Mouse (Mus musculus): Measurements from ENCODE around the gene Stk35.

Stk35 gene

DNA sequence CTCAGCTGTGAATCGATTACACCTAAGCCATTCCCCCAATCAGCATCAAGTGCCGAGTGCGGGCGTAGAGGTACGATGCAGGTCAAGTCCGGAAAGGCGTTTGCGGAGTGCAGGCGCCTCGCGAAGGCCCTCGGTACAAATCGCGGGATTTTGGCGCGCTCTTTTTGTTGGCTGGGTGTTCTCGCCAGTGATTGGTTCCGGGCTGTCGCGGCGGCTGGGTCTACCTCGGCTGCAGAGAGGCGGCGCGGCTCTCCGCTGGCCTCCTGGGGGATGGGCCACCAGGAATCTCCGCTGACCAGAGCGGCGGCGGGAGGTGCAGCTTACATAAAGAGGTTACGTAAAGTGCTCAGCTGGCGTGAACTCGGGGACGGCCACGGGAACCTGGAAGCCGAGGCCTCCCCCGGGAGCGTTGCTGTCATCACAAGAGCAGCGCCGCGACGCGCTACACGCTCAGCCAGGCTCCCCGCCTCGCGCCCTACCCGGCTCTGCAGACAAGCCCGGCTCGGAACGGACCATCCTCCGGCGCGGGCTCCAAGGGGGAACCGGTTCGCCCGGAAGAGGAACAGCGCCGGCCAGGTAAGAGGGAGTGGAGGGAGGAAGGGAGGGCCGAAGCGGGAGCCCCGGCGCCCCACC is at the start of gene Stk35:
Gene Stk35 (plus strand): TSS at position 247 of the 633 bp plus-strand sequence.
- peak; percentile 88 for DNase-seq

DNA sequence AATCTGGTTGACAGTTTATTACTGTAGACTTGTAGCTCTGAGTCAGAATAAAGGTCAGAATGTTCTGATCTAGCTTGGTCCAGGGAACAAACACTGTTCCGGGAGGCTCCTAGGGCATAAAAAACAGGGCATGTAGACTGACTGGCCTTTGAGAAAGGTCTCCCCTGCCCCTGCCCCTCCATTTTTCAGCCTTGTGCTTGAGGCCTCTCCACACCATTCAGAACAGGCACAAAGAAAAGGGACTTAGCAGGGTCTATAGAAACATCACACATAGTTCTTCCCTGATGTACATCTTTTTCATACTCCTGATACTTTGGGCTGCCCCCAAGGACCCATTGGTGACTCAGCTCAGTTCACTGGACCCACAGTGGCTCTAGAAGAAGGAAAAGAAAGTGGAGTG is 18.3 kb upstream of the Stk35 start:
- no peak for DNase-seq

DNA sequence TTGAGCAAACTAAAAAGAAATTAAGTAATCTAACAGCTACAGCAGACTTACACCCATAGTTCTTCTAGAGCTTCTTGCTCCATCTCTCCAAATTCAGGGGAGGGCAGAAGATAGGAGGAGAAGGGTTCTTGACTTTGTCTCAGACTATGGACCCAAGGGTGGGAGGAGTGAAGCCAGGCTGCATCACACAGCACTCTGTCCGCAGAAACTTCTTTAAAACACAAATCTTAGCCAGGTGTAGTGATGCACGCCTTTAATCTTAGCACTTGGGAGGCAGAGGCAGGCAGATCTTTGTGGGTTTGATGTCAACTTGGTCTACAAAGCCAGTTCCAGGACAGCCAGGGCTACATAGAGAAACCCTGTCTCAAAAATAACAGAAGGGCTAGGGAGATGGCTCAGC is 3.8 kb upstream of the Stk35 start:
- DNase-seq: no peak

DNA sequence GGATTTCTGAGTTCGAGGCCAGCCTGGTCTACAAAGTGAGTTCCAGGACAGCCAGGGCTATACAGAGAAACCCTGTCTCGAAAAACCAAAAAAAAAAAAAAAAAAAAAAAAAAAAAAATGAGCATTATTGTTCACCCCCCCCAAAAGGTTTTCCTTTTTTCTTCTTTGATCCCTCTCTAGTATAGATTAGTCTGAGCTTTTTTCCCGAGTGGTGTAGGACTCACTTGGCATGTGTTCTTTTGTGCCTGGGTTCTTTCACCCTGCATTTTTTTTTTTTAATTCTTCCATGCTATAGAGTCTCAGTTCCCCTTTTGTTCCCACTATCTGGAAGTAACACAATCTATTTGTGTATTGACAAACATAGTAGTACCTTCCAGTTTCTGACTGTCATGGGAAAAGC is 2.6 kb upstream of the Stk35 start:
- DNase-seq: no peak

DNA sequence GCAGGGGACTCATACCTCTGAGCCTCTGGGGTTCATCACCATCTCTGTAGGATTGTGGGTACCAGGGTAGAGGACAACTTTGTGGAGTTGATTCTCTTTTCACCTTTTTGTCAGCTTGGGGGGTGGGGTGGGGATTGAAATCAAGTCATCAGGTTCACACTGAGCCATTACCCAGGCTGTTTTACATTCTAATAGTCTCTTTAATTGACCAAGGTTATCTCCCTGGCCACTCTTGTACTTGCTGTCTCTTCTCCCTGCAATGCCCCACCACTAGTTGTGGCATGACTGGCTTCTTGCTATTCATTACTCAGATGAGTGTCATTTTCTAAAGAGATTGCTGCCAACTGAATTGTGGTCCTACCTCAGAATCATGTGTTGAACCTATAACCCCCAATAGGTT is 1.9 kb upstream of the Stk35 start:
- DNase-seq: no peak

DNA sequence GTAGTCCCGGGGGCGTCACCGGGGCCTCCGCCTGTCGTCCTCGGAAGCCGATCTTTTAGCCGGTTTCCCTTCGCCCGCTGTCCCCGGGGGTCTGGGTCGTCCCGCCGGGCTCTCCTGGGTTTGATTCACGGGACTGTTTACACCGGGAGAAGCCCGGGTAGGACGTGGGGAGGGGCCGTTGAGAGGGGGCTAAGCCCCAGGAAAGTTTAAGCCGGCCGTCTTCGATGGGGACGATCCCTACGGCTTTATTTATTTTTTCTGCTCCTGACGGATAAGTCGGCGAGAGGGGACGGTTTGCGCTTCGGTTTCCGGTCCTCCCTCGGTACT is 550 bp downstream of the Stk35 start:
- DNase-seq: no peak

DNA sequence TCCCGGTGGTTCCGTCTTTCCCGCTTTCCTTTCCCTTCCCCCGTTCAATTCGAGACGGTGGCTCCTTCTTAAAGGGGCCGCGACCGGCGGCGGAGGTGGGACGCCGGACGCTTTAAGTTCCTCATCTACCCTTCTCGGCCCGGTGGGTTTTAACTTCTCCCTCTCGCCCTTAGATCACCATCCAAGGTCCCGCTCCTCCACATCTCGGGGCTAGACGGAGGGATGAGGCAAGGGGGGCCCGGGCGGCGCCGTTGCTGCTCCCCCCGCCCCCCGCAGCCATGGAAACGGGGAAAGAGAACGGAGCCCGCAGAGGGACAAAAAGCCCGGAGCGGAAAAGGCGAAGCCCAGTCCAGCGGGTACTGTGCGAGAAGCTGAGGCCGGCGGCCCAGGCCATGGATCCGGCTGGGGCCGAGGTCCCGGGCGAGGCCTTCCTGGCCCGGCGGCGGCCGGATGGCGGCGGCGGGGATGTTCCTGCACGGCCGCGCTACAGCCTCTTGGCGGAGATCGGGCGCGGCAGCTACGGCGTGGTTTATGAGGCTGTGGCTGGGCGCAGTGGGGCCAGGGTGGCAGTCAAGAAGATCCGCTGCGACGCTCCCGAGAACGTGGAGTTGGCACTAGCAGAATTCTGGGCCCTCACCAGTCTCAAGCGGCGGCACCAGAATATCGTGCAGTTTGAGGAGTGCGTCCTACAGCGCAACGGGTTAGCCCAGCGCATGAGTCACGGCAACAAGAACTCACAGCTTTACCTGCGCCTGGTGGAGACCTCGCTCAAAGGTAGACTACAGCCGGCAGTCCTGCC is 1.1 kb downstream of the Stk35 start:
- DNase-seq: peak; percentile 83

DNA sequence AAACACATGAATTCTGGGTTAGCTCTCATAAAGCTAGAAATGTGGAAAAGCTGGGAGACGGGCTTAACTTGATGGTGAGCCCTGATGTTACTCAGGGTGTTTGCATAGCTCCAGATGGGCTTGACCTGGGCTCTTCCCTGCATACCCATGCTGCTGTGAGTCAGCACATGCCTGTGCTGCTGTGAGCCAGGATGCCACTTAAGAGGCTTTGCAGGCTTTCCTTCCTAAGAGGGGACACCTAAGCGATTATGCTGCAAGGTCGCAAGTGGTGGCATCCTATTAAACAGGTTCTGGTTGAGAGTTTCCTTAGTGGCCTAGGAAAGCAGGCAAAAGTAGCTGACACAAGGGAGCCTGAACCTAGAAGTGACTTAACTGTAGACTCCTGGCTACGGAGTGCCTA is 5.2 kb downstream of the Stk35 start:
- no peak for DNase-seq

DNA sequence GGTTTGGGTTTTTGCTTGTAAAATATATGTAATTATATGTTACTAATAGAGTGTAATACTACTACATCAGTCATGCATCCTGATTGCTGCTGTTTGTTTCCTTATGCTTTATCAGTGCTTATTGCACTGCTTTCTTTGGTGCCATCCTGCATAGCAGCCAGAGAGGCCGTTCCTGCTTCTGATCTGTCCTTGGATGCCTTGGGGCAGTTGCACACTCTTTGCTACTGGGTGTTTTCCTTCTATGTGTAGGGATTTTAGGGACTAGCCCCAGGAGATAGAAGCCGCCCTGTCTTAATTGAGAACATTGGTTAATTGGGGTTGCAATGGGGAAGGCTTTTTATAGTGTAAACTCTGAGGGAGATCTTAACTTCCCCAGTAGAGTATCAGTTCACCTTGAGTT is 6.2 kb downstream of the Stk35 start:
- no peak for DNase-seq

DNA sequence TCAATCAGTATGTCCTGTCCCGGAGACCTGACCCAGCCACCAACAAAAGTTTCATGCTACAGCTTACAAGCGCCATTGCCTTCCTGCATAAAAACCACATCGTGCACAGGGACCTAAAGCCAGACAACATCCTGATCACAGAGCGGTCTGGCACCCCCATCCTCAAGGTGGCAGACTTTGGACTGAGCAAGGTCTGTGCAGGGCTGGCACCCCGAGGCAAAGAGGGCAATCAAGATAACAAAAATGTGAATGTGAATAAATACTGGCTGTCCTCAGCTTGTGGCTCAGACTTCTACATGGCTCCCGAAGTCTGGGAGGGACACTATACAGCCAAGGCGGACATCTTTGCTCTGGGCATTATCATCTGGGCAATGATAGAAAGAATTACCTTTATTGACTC is 10.2 kb downstream of the Stk35 start:
- DNase-seq: no peak

DNA sequence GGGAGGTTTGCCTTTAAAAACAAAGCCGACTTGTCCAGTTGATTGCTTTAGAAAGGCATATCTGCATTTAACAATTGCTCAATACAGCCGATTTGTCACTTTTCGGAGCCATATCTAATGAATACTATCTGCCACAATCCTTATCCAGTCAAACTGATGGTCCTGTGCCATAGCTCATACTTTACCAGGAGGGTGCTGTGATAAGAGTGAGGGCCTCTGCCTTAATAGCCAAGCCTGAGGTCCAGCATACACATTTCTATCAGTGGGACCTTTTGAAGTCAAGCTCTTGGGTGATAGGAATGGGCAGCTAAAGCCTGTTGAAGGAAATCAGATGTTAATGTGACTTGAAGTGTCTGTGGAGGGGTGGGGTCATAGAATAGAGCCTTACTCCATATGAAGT is 13.7 kb downstream of the Stk35 start:
- no peak for DNase-seq

DNA sequence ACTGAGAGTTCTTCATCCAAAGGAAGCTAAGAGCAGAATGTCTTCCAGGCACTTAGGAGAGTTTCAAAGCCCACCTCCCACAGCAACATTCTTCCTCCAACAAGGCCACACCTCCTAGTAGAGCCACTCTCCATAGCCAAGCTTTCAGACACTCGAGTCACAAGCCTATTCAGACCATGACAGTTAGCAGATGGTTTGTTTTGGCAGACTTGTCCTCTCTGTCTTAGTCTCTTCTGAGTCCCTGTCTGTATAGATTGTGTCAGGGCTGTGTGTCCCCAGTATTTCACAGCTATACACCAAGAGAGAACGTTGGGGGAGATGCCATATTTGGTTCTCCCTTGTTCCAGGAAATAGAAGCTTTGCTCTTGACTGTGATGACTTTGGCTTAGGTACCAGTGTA is 14.8 kb downstream of the Stk35 start:
- no peak for DNase-seq

DNA sequence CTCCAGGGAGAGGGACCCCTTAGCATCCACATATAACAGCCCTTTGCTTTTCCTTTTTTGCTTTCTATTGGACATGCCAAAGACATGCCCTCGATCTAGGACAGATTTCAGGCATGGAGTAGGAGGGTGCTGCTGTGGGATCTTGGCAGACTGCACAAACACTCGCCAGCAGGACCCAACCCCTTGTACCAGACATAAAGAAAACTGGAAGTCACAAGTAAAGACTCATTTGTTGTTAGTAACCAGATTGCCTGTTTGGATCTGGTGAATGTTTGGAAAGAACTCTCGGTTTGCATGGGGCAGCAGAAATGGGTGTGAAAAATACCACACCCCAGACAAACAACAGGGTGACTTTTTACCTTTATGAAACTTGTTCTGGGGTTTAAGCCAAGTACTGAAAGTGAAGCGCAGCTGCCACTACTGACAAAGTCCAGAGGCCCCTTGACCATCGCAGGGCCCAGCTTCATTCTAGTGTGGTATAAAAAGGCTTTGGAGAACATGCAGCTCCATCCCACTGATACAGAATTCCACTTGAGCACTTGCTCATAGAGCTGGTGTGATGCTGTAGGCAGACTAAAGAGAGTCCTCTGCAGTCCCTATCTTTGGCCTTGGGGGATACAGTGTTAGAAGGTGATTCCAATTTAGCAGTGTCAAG is 17.4 kb downstream of the Stk35 start:
- DNase-seq: no peak

DNA sequence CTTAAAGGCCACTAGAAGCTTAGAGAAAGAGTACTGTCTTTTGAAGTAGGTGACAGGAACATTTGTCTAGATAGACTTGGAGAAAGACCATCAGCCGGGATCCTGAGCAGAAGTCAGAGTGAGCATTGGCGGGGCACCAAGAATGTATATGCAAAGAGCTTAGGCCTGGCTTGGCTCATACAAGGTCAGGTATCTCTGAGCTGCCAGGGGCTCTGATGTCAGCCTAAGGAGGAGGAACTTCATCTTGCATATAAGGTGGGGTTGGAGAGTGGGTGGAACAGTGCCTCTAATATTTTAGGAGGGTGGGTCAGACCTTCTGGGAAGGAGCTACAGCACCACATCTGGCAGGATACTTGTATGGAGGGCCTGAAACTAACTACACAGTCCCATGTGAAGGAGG is 18.6 kb downstream of the Stk35 start:
- no peak for DNase-seq

DNA sequence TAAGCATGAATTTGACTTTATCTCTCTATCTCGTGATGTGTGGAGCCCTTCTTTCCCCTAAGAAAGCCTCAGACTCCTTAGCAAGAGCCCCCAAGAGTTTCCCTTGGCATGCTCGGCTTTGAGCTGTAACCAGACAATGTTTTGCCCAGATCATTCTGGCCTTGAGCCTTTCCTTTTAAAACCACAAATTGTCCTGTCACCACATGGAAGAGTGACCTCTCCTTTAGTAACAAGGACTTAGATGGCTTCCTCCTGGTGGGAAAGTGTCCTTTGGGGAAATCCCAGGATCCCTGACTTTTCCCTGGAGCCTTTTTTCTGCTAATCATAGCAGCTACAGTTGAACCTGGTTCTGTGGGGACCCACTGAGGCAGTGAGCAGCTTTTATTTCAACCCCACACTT is 19.2 kb downstream of the Stk35 start:
- DNase-seq: no peak

DNA sequence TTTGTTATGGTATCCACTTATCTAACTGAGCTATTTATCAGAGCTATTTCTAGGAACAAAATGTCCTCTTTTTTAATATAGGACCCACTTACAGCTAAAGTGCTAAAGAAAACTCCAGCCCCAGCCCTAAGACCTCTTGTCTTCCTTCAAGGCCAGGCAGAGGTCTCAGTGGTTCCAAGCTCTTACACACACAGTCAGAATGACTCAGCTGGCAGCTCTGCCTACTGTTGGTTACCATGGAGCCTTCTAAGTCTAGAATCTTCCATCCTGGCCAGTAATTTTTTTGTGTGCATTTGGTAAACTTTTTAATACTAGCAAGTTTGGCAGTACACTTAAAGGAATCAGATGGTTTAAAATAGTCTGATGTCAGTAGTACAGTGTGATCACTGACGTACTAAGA is 19.6 kb downstream of the Stk35 start:
- DNase-seq: no peak

DNA sequence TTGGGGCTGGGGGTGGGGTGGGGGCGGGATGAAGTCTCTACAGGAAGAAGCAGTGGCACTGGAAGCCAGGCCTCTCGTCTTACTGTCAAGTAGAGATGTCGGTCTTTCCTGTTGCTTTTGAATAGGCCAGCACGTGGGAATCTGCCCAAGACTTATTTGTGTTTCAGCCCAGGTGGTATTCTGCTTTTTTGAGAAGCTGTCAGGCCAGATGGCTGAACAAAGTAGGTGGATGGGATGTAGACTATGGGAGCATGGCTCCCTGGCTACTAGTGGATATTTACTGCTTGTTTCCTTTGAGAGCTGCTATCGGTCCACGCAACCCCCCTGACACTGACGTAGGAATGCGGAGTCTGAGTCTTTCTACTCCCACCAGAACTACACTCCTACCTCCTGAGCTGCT is 20.7 kb downstream of the Stk35 start:
- DNase-seq: peak; percentile 42

DNA sequence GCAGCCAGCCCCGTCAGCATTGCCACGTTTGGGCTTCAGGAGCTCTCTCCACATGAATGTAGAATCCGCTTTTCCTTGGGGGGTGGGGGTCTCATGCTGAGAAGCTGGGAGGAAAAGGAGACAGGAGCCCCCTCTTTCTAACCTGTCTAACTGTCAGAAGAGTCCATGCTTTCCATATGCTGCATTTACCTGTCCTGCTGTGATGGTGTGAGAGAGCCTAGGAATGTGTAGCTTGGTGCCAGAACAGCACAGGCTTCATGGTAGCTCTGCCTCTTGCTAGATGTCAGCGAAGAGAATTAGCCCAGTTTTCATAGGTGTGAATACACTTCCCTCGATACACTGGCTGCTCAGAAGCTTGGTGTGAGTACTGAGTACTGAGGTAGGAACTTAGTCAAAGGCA is 21.3 kb downstream of the Stk35 start:
- no peak for DNase-seq

DNA sequence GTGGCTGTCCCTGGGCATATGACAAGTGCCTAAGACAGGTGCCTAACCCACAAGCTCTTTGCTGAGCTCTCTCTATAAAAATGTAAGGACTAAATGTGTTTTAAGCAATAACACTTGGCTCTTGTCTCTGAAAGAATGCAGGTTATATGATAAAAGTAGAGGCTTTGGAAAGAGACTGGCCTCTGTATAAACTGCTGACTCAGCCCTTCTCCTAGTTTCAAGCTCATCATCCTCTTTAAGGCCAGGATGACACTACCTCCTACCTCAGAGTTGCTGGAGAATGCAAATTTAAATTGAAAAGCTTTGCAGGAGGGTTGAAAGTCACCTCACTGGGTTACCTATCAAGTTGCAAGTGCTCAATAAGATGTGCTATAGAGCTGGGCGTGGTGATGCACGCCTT is 23.0 kb downstream of the Stk35 start:
- DNase-seq: no peak

DNA sequence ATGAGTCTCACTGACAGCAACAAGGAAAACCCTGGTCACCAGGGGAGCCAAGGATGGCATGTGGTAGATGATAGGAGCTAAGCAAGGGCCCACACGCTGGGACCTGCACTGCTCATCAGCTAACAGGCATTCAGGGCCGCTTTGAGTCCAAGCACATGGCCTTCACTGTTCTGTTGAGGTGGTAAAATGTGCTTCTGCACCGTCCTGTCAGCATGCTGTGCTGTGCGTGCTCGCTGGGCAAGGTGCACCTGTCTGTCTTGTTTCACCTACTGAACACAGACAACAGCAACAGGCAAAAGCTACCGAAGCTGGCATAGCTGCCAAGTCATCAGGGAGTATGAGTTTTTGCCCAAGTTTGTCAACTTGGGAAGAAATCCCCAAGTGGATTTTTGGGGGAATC is 23.9 kb downstream of the Stk35 start:
- DNase-seq: no peak

DNA sequence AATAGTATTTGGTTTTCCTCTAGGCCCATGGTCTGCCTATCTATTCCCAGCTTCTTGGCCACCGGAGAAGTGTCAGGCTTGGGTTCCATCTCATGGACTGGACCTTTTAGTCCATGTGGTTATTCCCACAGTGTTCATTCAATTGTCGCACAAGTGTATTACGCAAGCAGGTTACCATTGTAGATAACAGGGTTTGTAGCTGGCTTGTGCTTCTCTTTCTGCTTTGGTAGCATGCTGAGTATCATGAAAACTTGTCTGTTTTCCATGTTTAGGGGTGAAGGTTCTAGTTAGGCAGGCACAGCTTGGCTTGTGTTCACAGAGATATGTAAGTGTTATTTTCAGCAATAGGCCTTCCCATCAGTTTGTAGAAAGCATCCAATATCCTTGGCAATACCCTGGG is 25.8 kb downstream of the Stk35 start:
- no peak for DNase-seq

DNA sequence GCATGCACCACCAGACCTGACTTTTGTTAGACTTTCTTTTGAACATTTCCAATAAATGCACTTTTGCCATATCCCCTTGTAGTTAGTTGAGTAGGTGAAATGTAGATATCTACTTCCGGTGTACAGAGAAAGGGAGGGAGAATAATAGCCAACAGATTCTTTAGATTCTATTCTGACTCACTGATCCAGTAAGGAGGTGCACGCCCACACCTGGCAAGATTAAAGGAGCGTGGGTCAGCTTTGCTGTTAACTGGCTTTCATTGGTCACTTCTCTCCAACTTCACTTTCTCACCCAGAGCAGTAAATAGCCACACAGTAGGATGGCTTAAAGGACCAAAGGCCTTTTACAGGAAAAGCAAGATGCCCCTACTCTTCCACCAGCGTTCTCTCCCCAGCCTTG is 32.7 kb downstream of the Stk35 start:
- no peak for DNase-seq

DNA sequence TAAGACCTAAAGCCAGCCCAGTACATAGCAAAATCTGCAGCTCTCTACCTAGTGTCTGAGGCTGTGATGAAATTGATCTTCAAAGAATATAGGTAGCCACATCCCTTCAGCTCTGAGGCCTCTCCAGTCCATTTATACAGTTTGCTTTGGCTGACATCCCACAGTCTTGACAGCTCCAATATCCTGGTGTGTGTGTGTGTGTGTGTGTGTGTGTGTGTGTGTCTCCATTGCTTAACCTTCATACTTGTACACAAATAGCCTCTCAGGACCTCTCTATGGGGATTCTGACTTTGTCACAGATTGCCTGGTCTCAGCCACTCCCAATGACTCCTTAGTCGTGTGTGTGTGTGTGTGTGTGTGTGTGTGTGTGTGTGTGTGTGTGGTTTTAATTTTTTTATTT is 33.9 kb downstream of the Stk35 start:
- DNase-seq: no peak

DNA sequence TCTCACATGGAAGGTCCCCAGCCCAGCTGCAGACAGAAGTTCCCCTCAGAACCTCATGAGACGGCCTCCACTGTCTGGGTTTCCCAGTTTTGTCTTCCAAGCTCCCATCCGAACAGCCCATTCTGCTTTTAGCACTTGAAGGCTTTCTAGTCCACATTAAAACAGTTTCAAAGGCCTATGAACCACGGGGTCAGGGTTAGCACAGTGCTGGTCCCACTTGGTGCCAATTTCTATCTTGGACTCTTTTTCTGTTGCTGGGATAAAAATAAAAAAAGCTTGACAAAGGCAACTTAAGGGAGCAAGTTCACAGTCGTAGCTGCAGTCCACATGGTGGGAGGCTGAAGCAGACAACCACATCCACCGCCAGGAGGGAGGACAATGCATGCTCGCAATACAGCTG is 34.6 kb downstream of the Stk35 start:
- DNase-seq: no peak

DNA sequence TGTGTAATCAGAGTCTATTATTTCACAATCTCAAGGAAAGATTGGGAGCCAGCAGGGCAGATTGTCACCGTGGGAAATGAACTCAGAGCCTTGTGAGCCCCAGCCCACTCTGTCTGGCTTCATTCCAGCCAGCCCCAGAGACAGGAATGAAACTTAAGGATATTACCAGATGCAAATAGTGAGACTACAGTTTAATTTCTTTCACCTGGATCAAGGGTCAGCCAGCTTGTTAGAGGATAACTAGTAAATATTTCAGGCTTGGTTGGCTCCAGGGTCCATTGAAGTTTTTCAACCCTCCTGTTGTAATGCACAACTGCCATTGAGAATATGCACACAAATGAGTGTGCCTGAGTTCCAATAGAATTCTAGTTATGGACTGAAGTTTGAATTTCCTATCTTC is 36.6 kb downstream of the Stk35 start:
- no peak for DNase-seq

All from layer of hippocampus, adult 9-11 months (tissue).